Mouse (Mus musculus) heart, adult 2 months (tissue): Measurements from ENCODE around the gene Olfr221. TPM values are rescaled to one million over a fixed set of nuclear protein-coding genes. Genes with fewer than 3 reads are reported as not detected.

ENCODE experiments used
- DNase-seq, 2 experiments: peaks; one replicate each; pipeline ENCODE4 v3.0.0; 2021
- H3K27ac ChIP-seq: fragments of 200-600 bp; 2 replicates; pipeline ENCODE4 v1.8.1; 2022
- H3K27me3 ChIP-seq: fragments of 200-500 bp; 2 replicates; pipeline ENCODE4 v1.6.1; 2012; ENCODE audit warnings: mild to moderate bottlenecking, low read length, inconsistent platforms, mixed read lengths; ENCODE audit not compliant: control insufficient read depth, insufficient read depth
- H3K36me3 ChIP-seq: fragments of 200-500 bp; 2 replicates; pipeline ENCODE4 v1.6.1; 2012; ENCODE audit warnings: low read length, inconsistent platforms; ENCODE audit not compliant: control insufficient read depth, insufficient read depth
- H3K4me1 ChIP-seq: fragments of 200-500 bp; 2 replicates; pipeline ENCODE4 v1.6.1; 2011; ENCODE audit warnings: low read length; ENCODE audit not compliant: control insufficient read depth, insufficient read depth
- H3K4me3 ChIP-seq: fragments of 200-600 bp; 2 replicates; pipeline ENCODE4 v1.8.1; 2022
- H3K79me2 ChIP-seq: fragments of 200-500 bp; replicated peaks from 2 replicates; pipeline ENCODE4 v1.6.1; 2012; ENCODE audit warnings: mild to moderate bottlenecking, inconsistent platforms, low read length, moderate library complexity, mixed read lengths; ENCODE audit not compliant: control insufficient read depth, insufficient read depth
- H3K9ac ChIP-seq: fragments of 200-500 bp; 2 replicates; pipeline ENCODE4 v1.6.1; 2012; ENCODE audit warnings: low read depth, mild to moderate bottlenecking, control low read depth, inconsistent platforms, low read length, mixed read lengths
- CTCF ChIP-seq: fragments of 200-600 bp; IDR thresholded peaks from 2 replicates; pipeline ENCODE4 v1.8.1; 2022; ENCODE audit warnings: antibody characterized with exemption, mild to moderate bottlenecking, moderate library complexity
- EP300 ChIP-seq: fragments of 200-500 bp; IDR thresholded peaks from 2 replicates; pipeline ENCODE4 v1.6.1; 2011; ENCODE audit warnings: low read depth, low read length, control low read depth; ENCODE audit not compliant: insufficient read depth
- POLR2A ChIP-seq: fragments of 200-500 bp; IDR thresholded peaks from 2 replicates; pipeline ENCODE4 v1.6.1; 2011; ENCODE audit warnings: mild to moderate bottlenecking, low read depth, low read length, control low read depth; ENCODE audit not compliant: insufficient read depth
- WGBS: fragments of 180-500 bp; shearing (Covaris S2); methylation state at CpG from one replicate; pipeline ENCODE4 v1.1.7; 2018; 5-methylcytosine and 5-hydroxymethylcytosine counted together
- intact Hi-C: fragments of 180-260 bp; cut with DNase I; formaldehyde crosslinking; loops from one replicate; pipeline ENCODE4 v1.15.1; 2025
- polyA plus RNA-seq: library from polyadenylated mRNA; depleted of rRNA; stranded (reverse); fragments of >200 nt; gene quantifications from 2 replicates; pipeline ENCODE4 v1.2.3, GENCODE M21; 2012
- total RNA-seq, 2 experiments: library from RNA; stranded (reverse); gene quantifications; 2 replicates each; pipeline ENCODE4 v1.2.3; 2021

The Olfr221 gene
- total and polyA plus RNA-seq, 3 experiments: not detected

- Histone ChIP-seq H3K9ac (no peak overlapping the region), H3K79me2 (no peaks in the 10 kb centered on the region), H3K4me3 (no peak overlapping the region), H3K27ac (no peak overlapping the region), H3K27me3 (no peaks in the 10 kb centered on the region), H3K36me3 (no peaks in the 10 kb centered on the region), H3K4me1 (peaks cover 2% of the 10 kb centered on the region; the same call in 1 of the 2 replicates)
- intact Hi-C loops: loop anchor here (10.0 kb wide), 1 partner anchor 264 kb away; the partner anchor contains the start of genes Rab2b and Tox4
- 28% methylated on average over 9 of the region's 9 CpGs for WGBS
- no peak for DNase-seq
- TF ChIP-seq POLR2A (no peak), CTCF (no peak), EP300 (no peak)
These were observed 31.7 kb downstream of the Olfr221 start for GRCm38 (mm10) chr14:52010446-52011111.

- Histone ChIP-seq H3K36me3 (no peaks in the 10 kb centered on the region), H3K27ac (no peak overlapping the region), H3K4me3 (no peak overlapping the region), H3K27me3 (no peaks in the 10 kb centered on the region), H3K79me2 (no peaks in the 10 kb centered on the region), H3K9ac (no peak overlapping the region), H3K4me1 (no peaks in the 10 kb centered on the region)
- TF ChIP-seq CTCF: no peak
- TF ChIP-seq POLR2A: no peak
- TF ChIP-seq EP300: no peak
- intact Hi-C loops: loop anchor here (1.0 to 10.0 kb wide), 4 partner anchors 10 to 265 kb away; partner anchors contain the start of genes Rab2b, Tox4 and Zfp219
- WGBS: 83% methylated on average over 6 of the region's 6 CpGs
- DNase-seq: no peak
These were observed 32.4 kb downstream of the Olfr221 start for GRCm38 (mm10) chr14:52009841-52010240.

DNA sequence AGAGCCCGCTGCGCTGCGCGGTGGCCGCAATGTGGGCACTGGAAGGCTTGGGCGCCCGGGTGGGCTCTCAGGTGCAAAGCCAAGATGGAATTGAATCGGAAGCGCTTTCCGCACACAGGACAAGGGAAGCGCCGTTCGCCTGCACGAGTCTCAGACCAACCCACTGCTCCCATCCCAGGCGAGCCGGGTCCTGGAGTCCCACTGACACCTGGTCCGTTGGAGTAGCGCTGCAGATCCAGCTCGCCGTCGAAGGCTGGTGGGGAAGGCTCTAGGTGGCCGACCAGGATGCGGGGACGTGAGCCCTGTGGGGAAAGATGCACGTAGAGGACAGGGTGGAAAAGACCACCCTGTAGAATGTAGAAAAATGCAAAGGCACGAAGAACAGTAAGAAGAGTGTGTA lies 32.9 kb downstream of the Olfr221 start:
- DNase-seq: no peak
- Histone ChIP-seq H3K27me3 (no peaks in the 10 kb centered on the region), H3K4me1 (no peaks in the 10 kb centered on the region), H3K4me3 (no peak overlapping the region), H3K79me2 (no peaks in the 10 kb centered on the region), H3K36me3 (no peaks in the 10 kb centered on the region), H3K27ac (no peak overlapping the region), H3K9ac (no peak overlapping the region)
- 76% methylated on average over 26 of the region's 26 CpGs for WGBS
- intact Hi-C loops: loop anchor here (1.0 to 2.0 kb wide), 3 partner anchors 11 to 107 kb away; partner anchors contain the start of gene Zfp219
- no peak for TF ChIP-seq POLR2A
- TF ChIP-seq EP300: no peak
- TF ChIP-seq CTCF: no peak

- Histone ChIP-seq H3K4me1 (no peaks in the 10 kb centered on the region), H3K27me3 (no peaks in the 10 kb centered on the region), H3K36me3 (no peaks in the 10 kb centered on the region), H3K4me3 (no peak overlapping the region), H3K27ac (no peak overlapping the region), H3K9ac (no peak overlapping the region), H3K79me2 (no peaks in the 10 kb centered on the region)
- 54% methylated on average over 38 of the region's 38 CpGs for WGBS
- TF ChIP-seq CTCF: no peak; the same call in 1 of the 2 replicates
- peak; percentile 93 for TF ChIP-seq EP300
- intact Hi-C loops: loop anchor here (1.0 to 2.0 kb wide), 3 partner anchors 12 to 106 kb away; partner anchors contain the start of gene Zfp219
- DNase-seq: peak; percentile 88 to 92
These were observed 33.7 kb downstream of the Olfr221 start for GRCm38 (mm10) chr14:52008321-52009203.

- TF ChIP-seq CTCF (no peak), POLR2A (no peak), EP300 (no peak)
- intact Hi-C loops: no loop called here
- Histone ChIP-seq H3K36me3 (no peaks in the 10 kb centered on the region), H3K27ac (no peak overlapping the region), H3K27me3 (no peaks in the 10 kb centered on the region), H3K9ac (no peak overlapping the region), H3K4me1 (no peaks in the 10 kb centered on the region), H3K4me3 (no peak overlapping the region), H3K79me2 (no peaks in the 10 kb centered on the region)
- DNase-seq: no peak
- WGBS: 93% methylated on average over 23 of the region's 23 CpGs
These were observed 35.5 kb downstream of the Olfr221 start for GRCm38 (mm10) chr14:52006771-52007170.

DNA sequence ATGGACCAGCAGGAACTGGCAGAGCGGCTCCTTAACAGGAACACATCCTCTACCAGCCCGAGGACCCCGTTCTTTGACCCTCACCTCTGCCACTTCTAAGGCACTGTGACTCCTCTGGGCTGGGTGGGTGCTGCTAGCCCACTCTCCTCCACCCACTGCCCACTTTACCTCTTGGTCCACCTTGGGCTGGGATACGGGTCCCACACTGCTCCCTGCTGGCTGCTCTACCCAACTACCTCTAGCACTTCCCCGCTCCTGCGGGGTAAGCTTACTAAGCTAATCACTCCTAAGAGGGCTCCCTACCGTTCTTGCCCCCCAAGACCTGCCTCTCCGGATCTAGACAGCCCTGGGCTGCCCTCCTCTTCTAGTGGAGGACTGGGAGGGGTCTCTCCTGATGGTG lies 36.0 kb downstream of the Olfr221 start:
- DNase-seq: no peak
- H3K79me2 ChIP-seq: no peaks in the 10 kb centered on the region
- no peaks in the 10 kb centered on the region for H3K4me1 ChIP-seq
- no peak overlapping the region for H3K9ac ChIP-seq
- no peaks in the 10 kb centered on the region for H3K27me3 ChIP-seq
- H3K27ac ChIP-seq: no peak overlapping the region
- intact Hi-C loops: no loop called here
- no peaks in the 10 kb centered on the region for H3K36me3 ChIP-seq
- TF ChIP-seq POLR2A: no peak
- no peak for TF ChIP-seq EP300
- TF ChIP-seq CTCF: peak; percentile 52
- H3K4me3 ChIP-seq: no peak overlapping the region
- WGBS: 62% methylated on average over 8 of the region's 8 CpGs
